Mouse (Mus musculus): ENCODE results near the gene Nos1.
"Not testable (repeated sequence)": the region's sequence is repeated elsewhere in the genome, so short reads cannot be mapped to it uniquely, and the experiment has no call there.

Gene Nos1

DNA sequence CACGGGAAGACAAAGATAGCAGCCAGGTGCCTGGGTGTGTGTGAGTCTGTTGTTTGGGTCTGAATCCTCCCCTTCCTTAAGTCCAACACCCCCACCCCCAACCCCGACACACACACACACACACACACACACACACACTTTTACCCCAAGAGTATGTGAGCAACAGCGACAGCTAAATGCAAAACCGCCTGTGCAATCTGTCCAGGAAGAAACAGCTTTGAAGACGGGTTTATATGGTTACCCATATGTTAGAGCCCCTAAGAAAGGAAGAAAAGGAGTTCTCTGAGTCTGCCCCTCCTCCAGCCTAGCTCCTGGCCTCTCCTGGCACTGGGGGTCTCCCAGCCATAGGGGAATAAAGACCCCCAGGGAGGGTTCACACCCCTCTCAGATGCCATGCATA lies 60.2 kb downstream of the Nos1 start:
- no peak for DNase-seq

DNA sequence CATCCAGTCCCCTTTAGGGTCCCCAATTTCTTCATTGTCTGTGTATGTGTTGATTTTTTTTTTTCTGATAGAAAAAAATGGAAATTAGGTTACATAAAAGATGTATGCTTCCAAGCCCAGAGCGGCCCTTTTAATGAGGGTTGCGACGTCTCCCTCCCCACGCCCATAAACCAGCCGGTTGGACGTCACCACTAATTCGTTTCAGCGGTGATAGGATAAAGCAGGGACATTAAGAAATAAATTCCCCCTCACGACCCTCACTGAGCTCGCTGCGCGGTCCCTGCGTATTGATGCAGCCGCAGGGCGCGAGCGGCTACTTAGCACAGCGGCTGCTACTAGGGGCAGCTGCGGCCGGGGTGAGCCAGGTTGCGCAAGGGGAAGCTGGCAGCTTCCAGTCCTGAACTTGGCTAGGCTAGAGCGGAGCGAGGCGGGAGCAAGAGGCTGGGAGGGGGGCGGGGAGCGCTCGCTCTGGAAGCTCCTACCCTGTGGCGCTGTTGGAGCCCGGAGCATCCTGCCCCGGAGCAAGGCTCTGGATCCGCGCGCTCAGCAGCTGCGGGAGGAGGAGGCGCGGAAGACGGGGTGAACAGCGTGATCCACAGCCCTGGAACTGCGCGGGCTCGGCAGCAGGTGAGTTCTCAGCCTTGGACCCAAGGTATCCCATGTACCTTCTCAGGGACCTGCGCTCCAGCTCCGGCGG lies 61.0 kb downstream of the Nos1 start:
- peak; percentile 7 to 19 for DNase-seq

DNA sequence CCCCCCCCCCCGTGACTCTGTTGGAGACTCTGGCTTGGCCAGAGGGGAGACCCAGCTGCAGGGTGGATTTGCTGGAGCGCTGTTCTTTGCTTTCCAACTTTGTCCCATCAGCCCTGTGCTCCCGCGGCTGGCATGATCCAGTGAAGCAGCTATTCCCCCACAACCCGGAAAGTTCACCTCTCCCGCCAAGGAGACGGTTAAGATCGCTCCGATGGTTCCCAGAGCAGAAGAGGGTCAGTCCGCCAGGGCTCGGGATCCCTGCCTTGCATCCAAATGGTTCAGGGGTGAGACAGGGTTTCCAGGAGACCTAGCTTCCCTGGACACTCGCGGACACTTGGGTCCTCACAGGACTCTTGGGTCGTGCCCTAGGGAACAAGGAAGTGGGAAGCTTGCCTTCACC lies 61.9 kb downstream of the Nos1 start:
- no peak for DNase-seq

DNA sequence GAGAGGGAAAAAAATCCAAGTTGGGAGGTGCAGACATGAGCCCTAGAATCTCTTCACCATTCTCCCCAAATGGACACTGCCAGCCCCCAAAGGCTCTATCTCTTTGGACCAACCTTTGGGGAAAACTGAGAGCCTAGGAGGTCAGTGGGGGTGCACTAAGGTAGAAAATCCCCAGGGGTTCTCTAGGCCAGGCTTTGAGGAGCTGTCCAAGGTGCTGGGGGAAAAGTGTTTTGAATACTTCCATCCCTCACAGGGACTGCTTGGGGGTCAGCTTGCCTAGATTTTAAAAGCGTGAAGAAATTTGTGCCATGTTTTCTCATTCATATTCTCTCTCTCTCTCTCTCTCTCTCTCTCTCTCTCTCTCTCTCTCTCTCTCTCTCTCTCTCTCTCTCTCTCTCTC lies 63.8 kb downstream of the Nos1 start:
- peak in 1 of 2 experiments; percentile 7 for DNase-seq

DNA sequence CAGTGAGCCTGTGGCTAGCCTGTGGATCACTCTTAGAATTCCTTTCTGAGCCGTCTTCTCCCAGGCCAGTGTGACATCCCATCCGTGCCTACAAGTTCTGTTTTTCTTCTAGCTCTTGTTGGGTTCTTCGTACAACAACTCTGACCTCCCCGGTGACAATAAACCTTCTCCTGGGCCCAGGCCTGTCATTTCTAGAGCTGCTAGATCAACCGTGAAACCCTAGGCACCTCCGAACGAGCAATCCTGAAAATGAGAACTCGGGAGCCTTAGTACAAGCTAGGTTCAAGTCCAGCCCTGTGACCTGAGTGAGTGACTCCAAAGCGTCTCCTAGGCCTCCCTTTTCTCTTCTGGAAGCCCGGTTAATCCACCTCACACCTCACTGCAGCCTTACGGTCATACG lies 69.6 kb downstream of the Nos1 start:
- DNase-seq = no peak

DNA sequence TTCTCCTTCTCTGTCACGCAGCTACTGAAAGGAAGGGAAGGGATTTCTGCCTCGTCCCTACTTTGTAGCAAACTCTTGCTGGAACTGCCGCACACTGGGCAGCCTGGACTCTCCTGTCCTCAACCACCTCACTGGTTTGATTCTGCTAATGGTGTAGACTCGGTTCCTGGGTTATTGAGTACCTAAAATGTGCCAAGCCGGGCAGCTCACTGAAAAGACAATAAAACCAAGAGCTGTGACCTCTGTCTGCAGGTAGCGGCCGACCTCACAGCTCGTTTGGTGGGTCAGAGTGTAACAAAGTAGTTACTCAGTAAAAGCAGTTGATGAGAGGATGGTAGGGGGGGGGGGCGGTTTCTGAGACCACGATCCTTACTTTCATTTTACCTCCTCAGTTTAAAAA lies 72.9 kb downstream of the Nos1 start:
- peak; percentile 21 to 56 for DNase-seq

DNA sequence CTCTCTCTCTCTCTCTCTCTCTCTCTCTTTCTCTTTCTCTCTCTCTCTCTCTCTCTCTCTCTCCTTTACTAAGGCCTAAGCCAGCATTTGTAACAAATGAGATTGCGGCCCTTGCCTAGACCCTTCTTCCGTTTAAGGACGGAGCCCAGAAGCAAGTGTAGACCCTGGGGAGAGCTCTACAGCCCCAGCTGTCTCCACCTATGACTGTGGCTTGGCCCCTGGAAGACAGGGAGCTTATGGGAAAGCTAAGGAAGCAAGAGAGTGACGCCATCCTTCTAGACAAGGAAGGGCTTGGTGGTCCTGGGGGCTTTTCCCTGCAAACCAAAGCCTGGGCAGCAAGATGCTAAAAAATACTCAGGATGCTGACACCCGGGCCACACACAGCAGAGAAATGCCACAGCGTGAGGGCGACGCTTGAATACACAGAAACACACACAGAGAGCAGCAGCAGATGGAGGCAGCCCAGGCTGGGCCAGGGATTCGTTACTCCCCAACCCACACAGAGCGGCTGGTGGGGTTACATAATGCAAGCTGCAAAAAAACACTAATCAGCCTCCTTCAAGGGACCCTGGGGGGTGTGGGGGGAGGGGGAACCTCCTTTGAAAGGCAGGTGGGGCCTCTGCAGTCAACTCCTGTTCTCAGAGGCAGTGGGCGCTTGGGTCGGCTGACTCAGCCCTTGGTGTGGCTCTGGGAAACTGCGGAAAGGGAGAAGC lies 83.9 kb downstream of the Nos1 start:
- no peak for DNase-seq

DNA sequence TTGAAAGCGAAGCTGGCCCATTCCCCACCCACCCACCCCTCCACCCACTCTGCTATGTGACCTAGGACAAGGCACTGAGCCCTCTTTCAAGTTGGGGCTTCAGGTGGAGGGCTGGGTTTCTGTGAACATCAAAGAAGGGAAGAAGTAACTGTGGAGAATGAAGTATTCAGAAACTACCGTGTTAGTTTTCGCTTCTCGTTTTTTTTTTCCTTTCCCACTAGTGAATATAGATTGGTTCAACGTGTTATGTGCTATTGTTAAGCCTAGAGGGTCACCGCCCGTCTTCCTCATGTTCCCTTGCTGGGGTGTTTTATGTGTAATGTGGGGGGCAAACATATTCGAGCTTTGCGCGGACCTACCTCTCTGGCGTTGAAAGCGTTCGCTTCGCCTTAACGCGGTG lies 85.0 kb downstream of the Nos1 start:
- no peak for DNase-seq

DNA sequence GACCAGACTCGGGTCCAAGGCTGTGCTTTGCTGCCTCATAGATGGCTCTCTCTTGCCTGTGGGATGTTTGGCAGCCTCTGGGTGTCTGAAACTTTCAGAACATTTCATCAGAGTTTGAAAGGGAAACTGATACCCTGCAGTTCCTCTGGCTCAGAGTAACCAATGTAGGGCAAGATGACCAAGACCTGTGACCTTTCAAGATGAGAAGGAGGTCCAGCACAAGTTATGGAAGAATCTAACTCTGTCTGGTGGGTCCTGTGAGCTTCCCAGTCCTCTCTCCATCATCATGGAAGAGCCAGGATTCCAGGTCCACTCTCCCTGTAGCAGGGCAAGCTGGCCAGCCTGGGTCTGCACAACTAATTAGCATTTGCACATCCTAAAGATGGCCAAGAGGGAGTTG lies 90.8 kb downstream of the Nos1 start:
- DNase-seq = no peak

DNA sequence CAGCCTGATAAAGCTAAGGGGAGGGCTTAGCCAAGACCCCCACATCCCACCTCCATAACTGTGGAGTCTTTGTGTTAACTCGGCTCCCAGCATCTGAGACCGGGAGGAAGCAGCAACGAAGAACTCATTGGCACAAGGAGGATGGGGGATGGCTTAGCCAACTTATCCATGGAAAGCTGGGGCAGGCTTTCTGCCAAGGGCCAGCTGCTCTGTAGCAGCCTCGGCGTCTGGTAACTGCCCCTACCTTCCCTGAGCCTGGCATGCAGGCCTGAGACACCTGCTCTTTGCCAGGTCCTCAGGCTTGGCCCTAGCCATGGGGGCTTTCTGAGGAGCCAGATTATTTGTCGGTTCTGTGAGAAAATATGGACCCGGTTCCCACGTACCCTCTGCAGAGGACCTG lies 93.0 kb downstream of the Nos1 start:
- no peak for DNase-seq

DNA sequence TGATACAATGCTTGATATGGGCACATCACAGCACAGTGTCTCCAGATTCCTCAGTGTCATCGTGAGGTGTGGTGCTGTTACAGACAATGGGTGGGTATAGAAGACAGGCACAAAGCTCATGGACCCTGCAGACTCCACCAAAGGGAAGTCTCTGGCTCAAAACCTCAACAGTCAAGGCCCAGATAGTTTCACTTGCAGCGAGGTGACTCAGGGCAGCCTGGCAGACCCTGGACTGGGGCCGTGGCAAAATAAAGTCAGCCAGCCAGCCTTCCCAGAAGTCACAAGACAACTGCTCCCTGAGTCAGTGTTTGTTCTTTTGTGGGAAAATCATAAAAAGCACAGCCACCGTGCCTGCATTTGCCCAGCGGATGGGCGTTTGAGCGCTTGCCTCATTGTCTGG lies 93.4 kb downstream of the Nos1 start:
- no peak for DNase-seq

DNA sequence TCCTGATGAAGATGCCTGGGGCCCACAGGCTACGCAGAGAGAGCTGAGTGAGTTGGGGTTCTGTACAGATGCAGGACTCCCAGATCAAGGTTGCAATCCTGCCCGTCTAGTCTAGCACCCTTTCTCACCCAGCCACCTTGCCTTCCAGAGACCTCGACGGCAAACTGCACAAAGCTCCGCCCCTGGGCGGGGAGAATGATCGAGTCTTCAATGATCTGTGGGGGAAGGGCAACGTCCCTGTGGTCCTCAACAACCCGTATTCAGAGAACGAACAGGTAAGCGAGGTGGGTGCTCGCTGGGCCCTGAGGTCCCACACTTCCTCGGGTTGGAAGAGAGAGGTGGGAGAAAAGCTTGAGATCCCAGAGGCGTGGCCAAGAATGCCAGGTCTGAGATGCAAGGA lies 98.3 kb downstream of the Nos1 start:
- DNase-seq = no peak

DNA sequence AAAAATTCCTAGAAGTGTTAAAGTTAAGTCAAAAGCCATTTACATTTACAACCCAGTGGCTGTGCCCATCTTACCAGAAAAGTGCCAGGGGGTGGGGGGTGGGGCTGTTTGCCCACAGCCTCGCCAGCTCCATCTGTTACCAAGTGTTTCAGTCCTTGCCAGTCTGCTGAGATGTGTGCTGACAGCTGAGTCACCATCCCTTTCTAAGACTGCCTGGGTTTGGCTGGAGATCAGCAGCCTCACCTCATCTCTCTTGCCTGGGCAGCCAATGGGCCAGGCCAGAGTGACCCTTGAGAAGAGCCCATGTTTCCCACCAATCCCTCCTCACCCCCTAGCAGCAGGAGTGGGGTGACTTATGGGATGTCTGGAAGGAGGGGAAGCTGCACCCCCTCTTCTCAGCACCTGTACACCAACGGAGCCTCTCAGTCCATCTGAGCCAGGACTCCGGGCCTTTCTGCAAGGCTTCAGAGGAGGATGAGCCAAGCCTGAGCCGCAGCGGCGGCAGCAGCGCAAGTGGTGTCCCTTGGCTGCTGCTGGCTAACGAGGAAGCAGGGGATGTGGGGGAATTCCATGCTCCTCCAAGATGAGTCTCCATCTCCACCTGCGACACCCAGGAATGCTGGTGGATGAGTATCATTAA lies 100.2 kb downstream of the Nos1 start:
- DNase-seq = no peak

DNA sequence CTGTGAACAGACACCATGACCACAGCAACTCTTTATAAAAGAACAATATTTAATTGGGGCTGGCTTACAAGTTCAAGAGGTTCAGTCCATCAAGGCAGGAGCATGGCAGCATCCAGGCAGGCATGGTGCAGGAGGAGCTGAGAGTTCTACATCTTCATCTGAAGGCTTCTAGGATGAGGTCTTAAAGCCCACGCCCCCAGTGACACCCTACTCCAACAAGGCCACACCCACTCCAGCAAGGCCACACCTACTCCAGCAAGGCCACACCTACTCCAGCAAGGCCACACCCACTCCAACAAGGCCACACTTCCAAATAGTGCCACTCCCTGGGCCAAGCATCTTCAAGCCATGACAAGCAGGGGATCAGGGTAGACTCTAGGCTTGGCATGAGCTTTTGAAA lies 101.6 kb downstream of the Nos1 start:
- DNase-seq = not testable (repeated sequence)

DNA sequence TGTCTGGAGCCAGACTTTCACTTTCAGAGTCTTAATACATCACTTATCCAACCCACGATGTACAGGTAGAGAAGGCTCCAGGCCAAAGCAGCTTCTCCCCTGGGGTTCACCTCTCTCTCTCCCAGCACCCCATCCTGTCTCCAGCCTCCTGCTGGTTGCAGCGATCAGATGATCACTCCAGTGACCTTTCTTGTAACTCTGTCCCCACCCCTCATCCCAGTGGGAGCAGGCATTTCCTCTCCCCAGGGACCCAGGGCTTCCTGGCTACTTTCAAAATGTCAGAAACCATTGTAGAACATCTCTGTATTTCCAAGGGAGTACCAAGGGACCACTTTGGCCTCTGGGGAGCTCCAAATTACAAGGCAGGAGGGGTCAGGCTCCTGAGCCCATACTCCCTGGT lies 104.2 kb downstream of the Nos1 start:
- peak; percentile 13 to 14 for DNase-seq

DNA sequence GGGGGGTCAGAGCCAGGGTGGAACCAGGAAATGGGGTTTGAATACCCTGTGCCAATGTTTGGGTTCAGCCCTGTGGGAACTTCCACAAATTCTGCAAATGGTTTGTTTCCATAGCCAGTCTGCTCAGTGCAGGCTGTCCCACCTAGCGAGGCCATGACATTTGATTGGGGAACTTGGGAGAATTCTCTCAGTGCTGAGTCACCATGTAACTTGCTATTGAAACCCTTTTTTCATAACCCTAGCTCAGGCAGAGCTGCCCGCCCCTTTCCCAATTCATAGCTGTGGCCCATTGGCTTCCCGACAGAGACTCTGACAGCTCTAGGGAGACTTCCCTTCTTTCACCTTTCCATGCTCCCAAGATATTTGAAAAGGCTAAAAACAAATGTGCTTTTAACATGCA lies 107.3 kb downstream of the Nos1 start:
- DNase-seq = no peak

DNA sequence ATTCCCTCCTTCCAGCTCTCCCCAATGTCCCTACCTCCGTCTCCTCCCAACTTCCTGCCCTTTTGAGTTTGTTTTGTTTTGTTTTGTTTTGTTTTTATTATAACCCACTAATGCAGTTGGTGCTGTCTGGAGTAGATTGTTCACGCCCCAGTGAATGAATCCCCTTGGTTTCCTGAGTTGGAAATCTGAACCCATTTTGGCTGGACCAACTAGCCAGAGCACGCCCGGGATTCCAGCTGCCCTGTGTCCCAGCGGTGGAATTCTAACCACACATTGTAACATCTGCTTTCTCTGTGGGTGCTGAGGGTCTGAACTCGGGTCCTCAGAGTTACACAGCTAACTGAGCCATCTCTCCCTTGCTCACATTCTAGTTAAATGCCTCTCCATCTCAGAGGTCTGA lies 108.1 kb downstream of the Nos1 start:
- DNase-seq = no peak

DNA sequence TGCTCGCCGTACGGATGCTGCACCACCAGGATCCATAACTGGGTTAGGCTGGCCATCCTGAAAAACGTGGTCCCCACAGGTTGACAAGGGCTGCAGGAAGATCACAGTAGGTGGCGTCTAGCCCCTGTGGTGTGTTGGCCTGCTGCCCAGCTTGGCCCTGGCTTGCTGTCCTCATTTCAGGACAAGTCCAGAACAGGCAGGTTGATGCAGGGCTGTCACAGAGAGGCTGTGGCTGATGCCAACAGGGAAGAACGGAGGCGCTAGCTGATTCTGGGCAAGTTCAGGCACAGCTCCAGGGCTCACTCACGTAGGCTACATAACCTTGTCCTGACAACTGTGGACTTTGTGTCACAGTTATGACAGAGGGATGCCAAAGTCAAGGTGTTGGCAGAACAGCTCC lies 108.7 kb downstream of the Nos1 start:
- peak; percentile 26 to 54 for DNase-seq

DNA sequence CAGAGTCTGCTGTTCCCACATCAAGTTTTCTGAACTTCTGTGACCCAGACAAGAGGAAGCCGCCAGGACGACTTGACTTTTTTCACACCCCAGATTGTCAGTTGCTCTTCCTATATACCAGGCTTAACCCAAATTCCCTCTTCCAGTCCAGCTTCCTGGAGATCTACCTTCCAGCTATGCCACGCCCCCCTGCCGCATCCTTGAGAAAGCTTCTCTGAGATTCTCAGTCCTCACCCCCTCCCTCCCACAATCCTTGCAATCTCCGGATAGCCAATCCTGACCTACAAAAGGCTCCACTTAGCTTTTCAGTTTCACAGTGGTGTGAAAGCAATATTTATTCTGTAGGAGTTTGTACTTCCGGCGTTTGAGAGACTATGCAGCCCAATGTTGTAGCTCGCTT lies 110.0 kb downstream of the Nos1 start:
- no peak for DNase-seq

DNA sequence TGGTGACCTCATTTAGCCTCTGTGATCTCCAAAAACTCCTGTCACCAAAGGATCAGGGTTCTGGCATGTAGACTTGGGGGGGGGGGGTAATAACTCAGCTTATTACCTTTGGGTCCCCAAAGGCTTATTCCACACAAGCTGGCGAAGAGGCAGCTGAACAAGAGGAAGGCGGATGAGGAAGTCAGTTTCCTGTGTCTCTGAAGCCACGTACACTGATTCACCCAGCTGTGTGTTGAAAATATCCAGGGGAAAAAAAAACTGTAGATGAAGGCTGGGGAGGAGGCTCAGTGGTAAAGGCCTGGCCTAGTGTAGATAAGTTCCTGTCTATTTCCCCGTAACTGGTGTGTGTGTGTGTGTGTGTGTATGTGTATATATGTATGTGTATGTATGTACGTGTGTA lies 110.7 kb downstream of the Nos1 start:
- DNase-seq = no peak

DNA sequence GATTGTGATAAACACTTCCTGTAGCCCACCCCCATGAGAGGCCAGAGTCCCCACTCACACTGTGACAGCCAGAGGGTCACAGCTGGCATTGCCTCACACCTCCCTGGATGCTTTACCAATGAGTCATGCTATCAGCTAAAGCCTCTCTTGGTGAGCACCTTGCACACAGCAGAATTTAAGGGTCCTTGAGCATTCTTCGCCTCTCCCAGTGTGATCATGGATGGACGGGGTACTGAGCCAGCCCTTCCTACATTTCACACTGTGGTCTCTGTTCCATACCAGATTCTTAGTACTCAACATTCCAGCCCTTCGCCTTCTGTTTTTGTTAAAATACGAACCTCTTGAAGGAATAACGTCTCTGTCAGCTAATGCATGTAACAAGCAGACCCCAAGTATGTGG lies 113.2 kb downstream of the Nos1 start:
- DNase-seq = no peak

DNA sequence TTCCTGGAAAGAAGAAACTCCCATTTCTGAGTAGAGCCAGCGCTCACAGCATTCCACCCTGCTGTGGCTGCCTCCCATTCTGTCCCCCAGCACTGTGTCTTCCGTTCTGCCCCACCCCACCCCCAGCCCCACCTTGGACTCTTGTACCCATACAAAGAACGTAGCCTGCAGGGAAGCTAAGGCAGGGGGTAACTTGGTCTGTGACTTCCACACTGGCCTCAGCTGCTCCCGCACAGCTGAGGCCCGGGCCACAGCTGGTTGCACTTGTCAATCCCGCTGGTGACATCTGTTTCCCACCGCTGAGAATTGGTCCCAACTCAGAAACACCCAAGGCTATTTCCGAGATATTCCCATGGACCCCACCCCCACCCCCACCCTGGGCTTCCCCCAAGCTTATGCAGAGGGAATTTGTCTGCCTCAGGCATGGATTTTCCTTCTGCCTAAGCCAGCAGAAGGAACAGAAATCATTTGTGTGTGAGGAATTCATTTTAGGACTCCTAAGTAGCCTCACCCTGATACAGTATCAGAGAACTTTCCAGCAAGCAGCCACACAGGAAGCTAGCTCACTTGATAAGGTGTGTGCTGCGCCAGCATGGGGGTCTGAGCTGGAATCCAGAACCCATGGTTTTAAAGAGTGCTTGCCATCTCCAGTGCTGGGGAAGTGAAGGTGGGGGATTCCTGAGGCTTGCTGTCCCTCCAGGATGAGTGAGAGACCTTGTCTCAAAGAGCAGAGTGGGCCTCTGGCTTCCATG lies 117.4 kb downstream of the Nos1 start:
- no peak for DNase-seq

DNA sequence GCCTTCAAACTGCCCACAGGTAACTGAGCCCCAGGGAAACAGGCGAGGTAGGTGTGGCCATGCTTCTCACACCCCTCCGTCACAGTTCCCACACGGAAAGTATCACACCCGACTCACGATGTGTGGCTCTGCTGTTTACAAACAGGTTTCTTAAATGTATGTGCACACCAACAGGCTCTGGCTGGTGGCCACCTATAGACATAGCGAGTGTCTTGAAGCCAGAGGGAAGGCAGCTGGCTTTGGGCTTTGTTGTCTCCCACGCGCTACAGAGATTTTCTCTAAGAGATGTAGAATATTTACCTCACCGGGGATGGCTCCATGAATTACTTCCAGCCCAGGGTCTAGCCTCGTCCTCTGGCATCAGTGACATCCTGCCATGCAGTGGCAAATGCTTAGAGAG lies 118.5 kb downstream of the Nos1 start:
- DNase-seq = no peak

Measured in kidney, adult 8-10 months (tissue).